In genomic region chr6:140178425-140179193, GRCm38 (mm10) we compare ENCODE assay signal across 21 mouse cellular contexts.
"Had no signal": no experiment of that assay in that cellular context is flagged by ENCODE, and none has a peak within 500 bp of the region (broad histone marks: within the 10 kb centered on the region; RNA-seq: fewer than 3 reads in every experiment).

No protein-coding gene starts in this region.

- H3K9ac ChIP-seq: kidney, embryonic 15.5 days; limb, embryonic 12.5 days; limb, embryonic 15.5 days; liver, embryonic 15.5 days; midbrain, embryonic 15.5 days; neural tube, embryonic 12.5 days; neural tube, embryonic 15.5 days had no signal

- H3K27ac ChIP-seq: kidney, embryonic 15.5 days; limb, embryonic 12.5 days; limb, embryonic 15.5 days; liver, embryonic 15.5 days; midbrain, embryonic 10.5 days; midbrain, embryonic 15.5 days; neural tube, embryonic 12.5 days; neural tube, embryonic 15.5 days had no signal

- H3K9me3 ChIP-seq: kidney, embryonic 15.5 days; limb, embryonic 12.5 days; limb, embryonic 15.5 days; liver, embryonic 15.5 days; midbrain, embryonic 10.5 days; midbrain, embryonic 15.5 days; neural tube, embryonic 12.5 days; neural tube, embryonic 15.5 days had no signal

- ATAC-seq: midbrain, embryonic 15.5 days had no signal

- H3K4me1 ChIP-seq: kidney, embryonic 15.5 days; limb, embryonic 12.5 days; limb, embryonic 15.5 days; liver, embryonic 15.5 days; midbrain, embryonic 10.5 days; midbrain, embryonic 15.5 days; neural tube, embryonic 12.5 days; neural tube, embryonic 15.5 days had no signal

- H3K4me2 ChIP-seq: kidney, embryonic 15.5 days; limb, embryonic 12.5 days; limb, embryonic 15.5 days; liver, embryonic 11.5 days; liver, embryonic 15.5 days; midbrain, embryonic 15.5 days; neural tube, embryonic 12.5 days; neural tube, embryonic 15.5 days had no signal

- DNase-seq: kidney, adult 11 months; kidney, adult 8-10 months; kidney, postnatal 10 days; kidney, postnatal 36 days; left cerebral cortex, postnatal 4 days; lung, adult 18-20 months; lung, postnatal 14 days; lung, postnatal 4 days; retina, postnatal 1 day; right cerebral cortex, postnatal 25 days; thymus, adult 18-20 months; thymus, postnatal 36 days had no signal

- H3K27me3 ChIP-seq: kidney, embryonic 15.5 days; limb, embryonic 12.5 days; limb, embryonic 15.5 days; liver, embryonic 15.5 days; midbrain, embryonic 15.5 days; neural tube, embryonic 12.5 days; neural tube, embryonic 15.5 days had no signal

- H3K4me3 ChIP-seq: kidney, embryonic 15.5 days; limb, embryonic 12.5 days; limb, embryonic 15.5 days; liver, embryonic 15.5 days; midbrain, embryonic 10.5 days; midbrain, embryonic 15.5 days; neural tube, embryonic 12.5 days; neural tube, embryonic 15.5 days had no signal

- H3K36me3 ChIP-seq: kidney, embryonic 15.5 days; limb, embryonic 12.5 days; limb, embryonic 15.5 days; liver, embryonic 15.5 days; midbrain, embryonic 10.5 days; midbrain, embryonic 15.5 days; neural tube, embryonic 12.5 days; neural tube, embryonic 15.5 days had no signal
